Mouse (Mus musculus) ES-E14 (cell line): ENCODE results near the gene Stxbp6.

Experiments used
- CHD2 ChIP-seq: IDR thresholded peaks from 2 replicates; pipeline ENCODE4 v1.6.1; 2014; ENCODE audit warnings: mild to moderate bottlenecking, low read depth, low read length, inconsistent platforms
- ZC3H11A ChIP-seq: IDR thresholded peaks from 2 replicates; pipeline ENCODE4 v1.6.1; 2012; ENCODE audit warnings: low read depth, mild to moderate bottlenecking, inconsistent platforms, low read length, borderline replicate concordance
- ZNF384 ChIP-seq: IDR thresholded peaks from 2 replicates; pipeline ENCODE4 v1.6.1; 2012; ENCODE audit warnings: low read depth, low read length, inconsistent platforms

GRCm38 (mm10) chr12:45080753-45081122 is 6.2 kb upstream of the Stxbp6 start:
- TF ChIP-seq CHD2 (no peak), ZNF384 (no peak), ZC3H11A (no peak)
